Mouse (Mus musculus) embryonic stem cell, embryonic (primary cell): ENCODE results near the gene Acap2.

Experiments used
- CTCF ChIA-PET, 4 experiments: fragments of 300-600 bp in 2 of 4; fragments of 350-600 bp in 2 of 4; sonication (Branson Sonifier 250); formaldehyde crosslinking; loops; one replicate each; lab custom pipeline; 2022; ENCODE audit warnings: inconsistent platforms in 2 of 4; lab: Charles Lee
- POLR2A ChIA-PET, 4 experiments: fragments of 300-600 bp in 2 of 4; fragments of 350-600 bp in 2 of 4; sonication (Branson Sonifier 250); formaldehyde crosslinking; loops; one replicate each; lab custom pipeline; 2022; ENCODE audit warnings: antibody characterized with exemption in 4 of 4, inconsistent platforms in 1 of 4; lab: Charles Lee

Gene Acap2

GRCm38 (mm10) chr16:31052177-31052726 lies 148.8 kb downstream of the Acap2 start:
- CTCF ChIA-PET = interaction anchor here in 3 of 4 experiments (0.7 to 2.1 kb wide), 2 partner anchors 18 to 511 kb away, joined by 3 to 7 read pairs (median 4); no protein-coding TSS in a partner anchor
- POLR2A ChIA-PET = interaction anchor here in 3 of 4 experiments (0.9 to 2.0 kb wide), 7 partner anchors 9 to 950 kb away, joined by 3 to 7 read pairs (median 3); no protein-coding TSS in a partner anchor

GRCm38 (mm10) chr16:31050701-31051100 lies 150.3 kb downstream of the Acap2 start:
- POLR2A ChIA-PET = interaction anchor here in 2 of 4 experiments (1.0 to 1.6 kb wide), 10 partner anchors 8 to 405 kb away, joined by 3 to 4 read pairs (median 3); no protein-coding TSS in a partner anchor
- CTCF ChIA-PET = interaction anchor here in 2 of 4 experiments (1.0 to 2.1 kb wide), 3 partner anchors 20 to 21 kb away, joined by 3 to 7 read pairs (median 5); no protein-coding TSS in a partner anchor

GRCm38 (mm10) chr16:31048194-31048593 lies 152.9 kb downstream of the Acap2 start:
- POLR2A ChIA-PET = interaction anchor here in 2 of 4 experiments (0.8 to 1.1 kb wide), 2 partner anchors 44 to 111 kb away, joined by 3 to 5 read pairs; no protein-coding TSS in a partner anchor
- CTCF ChIA-PET = interaction anchor here in 1 of 4 experiments (0.8 kb wide), 1 partner anchor 23 kb away, joined by 3 read pairs; no protein-coding TSS in a partner anchor

- ChIA-PET CTCF (interaction anchor here in 1 of 4 experiments (0.6 kb wide), 1 partner anchor 24 kb away, joined by 3 read pairs; no protein-coding TSS in a partner anchor), POLR2A (interaction anchor here in 2 of 4 experiments (0.8 to 1.5 kb wide), 6 partner anchors 12 to 111 kb away, joined by 3 to 5 read pairs (median 4); no protein-coding TSS in a partner anchor)
Measured at GRCm38 (mm10) chr16:31047186-31047898, 153.7 kb downstream of the Acap2 start.

GRCm38 (mm10) chr16:31046217-31046659 lies 154.8 kb downstream of the Acap2 start:
- CTCF ChIA-PET = interaction anchor here in 1 of 4 experiments (0.6 kb wide), 1 partner anchor 41 kb away, joined by 4 read pairs; no protein-coding TSS in a partner anchor
- POLR2A ChIA-PET = interaction anchor here in 2 of 4 experiments (1.2 to 1.5 kb wide), 4 partner anchors 12 to 42 kb away, joined by 3 to 5 read pairs (median 4); no protein-coding TSS in a partner anchor

GRCm38 (mm10) chr16:31045211-31045610 lies 155.8 kb downstream of the Acap2 start:
- POLR2A ChIA-PET = interaction anchor here in 1 of 4 experiments (1.0 kb wide), 1 partner anchor 14 kb away, joined by 3 read pairs; no protein-coding TSS in a partner anchor
- CTCF ChIA-PET = interaction anchor here in 1 of 4 experiments (0.7 kb wide), 1 partner anchor 39 kb away, joined by 5 read pairs; no protein-coding TSS in a partner anchor

- CTCF ChIA-PET = interaction anchor here in 2 of 4 experiments (0.7 to 1.0 kb wide), 2 partner anchors 9 to 28 kb away, joined by 3 read pairs; no protein-coding TSS in a partner anchor
- POLR2A ChIA-PET = no interaction called here
Measured at GRCm38 (mm10) chr16:31043136-31043535, 157.9 kb downstream of the Acap2 start.
